Mouse (Mus musculus) testis, adult 2 months (tissue): ENCODE measurements around the gene Plxnb3. TPM values are rescaled to one million over a fixed set of nuclear protein-coding genes. Genes with fewer than 3 reads are reported as not detected.

ENCODE experiments used
- H3K27ac ChIP-seq: fragments of 200-500 bp; 2 replicates; pipeline ENCODE4 v1.5.1; 2012; ENCODE audit warnings: low read depth, low read length; ENCODE audit not compliant: control insufficient read depth, insufficient read depth
- H3K27me3 ChIP-seq: fragments of 200-500 bp; 2 replicates; pipeline ENCODE4 v1.6.1; 2012; ENCODE audit warnings: mild to moderate bottlenecking, low read length, moderate library complexity; ENCODE audit not compliant: control insufficient read depth, insufficient read depth
- H3K36me3 ChIP-seq: fragments of 200-500 bp; 2 replicates; pipeline ENCODE4 v1.6.1; 2012; ENCODE audit warnings: mild to moderate bottlenecking, low read length; ENCODE audit not compliant: control insufficient read depth, insufficient read depth
- H3K4me1 ChIP-seq: fragments of 200-500 bp; 2 replicates; pipeline ENCODE4 v1.6.1; 2012; ENCODE audit warnings: low read length; ENCODE audit not compliant: control insufficient read depth, insufficient read depth
- H3K4me3 ChIP-seq: fragments of 200-500 bp; 2 replicates; pipeline ENCODE4 v1.5.1; 2012; ENCODE audit warnings: low read depth, mild to moderate bottlenecking, low read length, moderate library complexity, mixed read lengths; ENCODE audit not compliant: control insufficient read depth
- CTCF ChIP-seq: fragments of 200-500 bp; IDR thresholded peaks from 2 replicates; pipeline ENCODE4 v1.5.1; 2012; ENCODE audit warnings: low read depth, mild to moderate bottlenecking, inconsistent platforms, low read length, moderate library complexity; ENCODE audit not compliant: control insufficient read depth, insufficient read depth, insufficient replicate concordance
- POLR2A ChIP-seq: fragments of 200-500 bp; IDR thresholded peaks from 2 replicates; pipeline ENCODE4 v1.6.1; 2012; ENCODE audit warnings: low read depth, mild to moderate bottlenecking, inconsistent platforms, low read length, moderate library complexity; ENCODE audit not compliant: control insufficient read depth
- polyA plus RNA-seq: library from polyadenylated mRNA; depleted of rRNA; stranded (reverse); fragments of >200 nt; gene quantifications from 2 replicates; pipeline ENCODE4 v1.2.3, GENCODE M21; 2012

Gene Plxnb3
- polyA plus RNA-seq, 1 experiment = 0.06 TPM

DNA sequence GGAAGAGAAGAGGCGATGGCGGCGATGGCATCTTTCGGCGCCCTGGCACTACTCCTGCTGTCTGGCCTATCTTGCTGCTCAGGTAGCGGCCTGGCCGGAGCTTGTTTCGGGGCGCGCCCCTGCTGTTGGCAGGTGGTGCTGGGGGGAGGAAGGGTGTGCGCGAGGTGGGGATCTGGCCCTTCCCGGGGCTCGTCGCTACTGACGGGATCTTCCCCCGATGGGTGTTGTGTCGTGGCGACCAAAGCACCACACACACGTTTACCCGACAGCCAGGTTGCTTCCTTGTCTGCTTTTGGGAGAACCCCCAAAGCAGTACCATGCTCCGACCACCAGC lies 30.3 kb downstream of the Plxnb3 start:
- Histone ChIP-seq H3K4me3 (peak overlapping the region; percentile 90), H3K27ac (peak overlapping the region; percentile 92), H3K27me3 (no peaks in the 10 kb centered on the region), H3K4me1 (peaks cover 4% of the 10 kb centered on the region), H3K36me3 (no peaks in the 10 kb centered on the region)
- TF ChIP-seq CTCF (no peak), POLR2A (no peak)

DNA sequence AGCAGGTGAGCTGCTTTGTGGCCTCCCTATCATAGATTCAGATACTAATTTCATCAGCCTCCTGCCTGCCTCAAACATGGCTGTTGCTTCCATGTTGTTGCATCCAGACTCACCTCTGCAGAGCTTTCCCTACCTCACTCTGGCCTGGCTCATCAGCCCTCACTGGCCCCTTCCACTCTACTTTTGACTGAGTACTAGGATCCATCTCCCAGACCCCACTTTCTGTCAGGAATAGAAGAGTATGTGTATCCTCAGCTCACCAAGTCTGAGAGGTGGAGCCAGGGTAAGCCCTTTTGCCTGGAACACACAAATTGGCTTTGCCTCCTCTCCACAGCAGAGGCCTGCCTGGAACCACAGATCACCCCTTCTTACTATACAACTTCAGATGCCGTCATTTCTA lies 31.6 kb downstream of the Plxnb3 start:
- Histone ChIP-seq H3K36me3 (no peaks in the 10 kb centered on the region), H3K4me3 (no peak overlapping the region), H3K27ac (no peak overlapping the region), H3K27me3 (no peaks in the 10 kb centered on the region), H3K4me1 (peaks cover 4% of the 10 kb centered on the region)
- no peak for TF ChIP-seq POLR2A
- TF ChIP-seq CTCF = no peak

DNA sequence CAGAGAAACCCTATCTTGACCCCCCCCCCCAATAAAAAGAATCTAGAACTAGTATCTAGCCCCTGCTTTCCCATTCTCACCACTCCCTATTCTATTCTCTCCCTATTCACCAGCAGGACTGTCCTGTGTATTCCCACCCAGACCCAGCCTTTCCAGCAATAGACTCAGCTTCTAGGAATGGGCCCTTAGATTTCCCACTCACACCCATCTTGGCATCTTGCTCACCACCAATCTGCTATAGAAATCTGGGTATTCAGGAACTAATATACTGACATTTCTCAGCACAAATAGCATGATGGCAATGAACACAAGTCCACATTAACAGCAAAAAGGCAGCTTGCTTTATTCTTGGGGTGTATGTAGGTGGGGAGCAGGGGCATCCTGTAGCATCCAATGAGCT lies 36.1 kb downstream of the Plxnb3 start:
- H3K4me3 ChIP-seq = no peak overlapping the region

DNA sequence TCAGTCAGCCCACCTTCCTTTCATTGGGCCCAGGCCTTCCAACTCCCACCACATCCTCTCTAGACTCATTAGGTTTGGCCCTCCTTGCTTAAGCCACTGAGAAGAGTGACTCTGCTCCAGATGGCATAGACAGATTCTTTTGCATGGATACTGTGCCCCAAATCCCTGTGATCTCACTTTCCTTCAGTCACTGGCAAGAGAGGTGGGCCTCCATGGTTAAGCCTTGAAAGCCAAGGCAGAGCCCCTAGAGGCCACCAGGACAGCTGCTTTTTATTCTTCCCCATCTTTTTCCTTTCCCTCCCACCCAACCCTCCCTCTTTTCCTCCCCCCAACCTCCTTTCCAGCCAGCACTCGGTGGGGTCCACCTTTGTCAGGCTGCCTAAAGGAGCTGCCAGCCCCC lies 36.6 kb downstream of the Plxnb3 start:
- H3K27me3 ChIP-seq = no peaks in the 10 kb centered on the region
- H3K4me3 ChIP-seq = no peak overlapping the region
- peaks cover 5% of the 10 kb centered on the region for H3K4me1 ChIP-seq
- H3K36me3 ChIP-seq = no peaks in the 10 kb centered on the region
- TF ChIP-seq POLR2A = no peak
- no peak for TF ChIP-seq CTCF
- no peak overlapping the region for H3K27ac ChIP-seq

More for the DNA sequence above, 36.1 kb downstream of the Plxnb3 start:
- Histone ChIP-seq H3K27ac (no peak overlapping the region), H3K36me3 (no peaks in the 10 kb centered on the region), H3K4me1 (peaks cover 5% of the 10 kb centered on the region), H3K27me3 (no peaks in the 10 kb centered on the region)
- no peak for TF ChIP-seq POLR2A
- TF ChIP-seq CTCF = no peak

DNA sequence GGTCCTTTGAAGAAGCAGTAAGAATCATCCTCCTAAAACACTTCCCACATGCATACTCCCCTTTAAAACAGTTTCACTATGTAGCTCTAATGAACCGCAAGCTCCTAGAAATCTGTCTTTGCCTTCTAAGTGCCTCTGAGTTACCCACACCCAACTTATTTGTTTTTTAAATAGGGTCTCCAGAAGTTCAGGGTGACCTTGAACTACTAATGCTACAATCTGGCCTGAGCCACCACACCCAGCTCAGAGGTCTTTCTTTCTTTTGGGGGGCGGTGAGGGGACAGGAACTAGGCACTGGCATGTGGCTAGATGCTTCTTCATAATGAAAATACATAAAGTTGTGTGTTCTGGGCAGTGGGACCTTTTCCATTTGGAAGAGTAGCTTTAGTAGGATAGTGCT lies 40.6 kb downstream of the Plxnb3 start:
- peaks cover 8% of the 10 kb centered on the region for H3K4me1 ChIP-seq
- TF ChIP-seq CTCF = no peak
- TF ChIP-seq POLR2A = no peak
- H3K4me3 ChIP-seq = no peak overlapping the region
- no peak overlapping the region for H3K27ac ChIP-seq
- no peaks in the 10 kb centered on the region for H3K36me3 ChIP-seq
- no peaks in the 10 kb centered on the region for H3K27me3 ChIP-seq

DNA sequence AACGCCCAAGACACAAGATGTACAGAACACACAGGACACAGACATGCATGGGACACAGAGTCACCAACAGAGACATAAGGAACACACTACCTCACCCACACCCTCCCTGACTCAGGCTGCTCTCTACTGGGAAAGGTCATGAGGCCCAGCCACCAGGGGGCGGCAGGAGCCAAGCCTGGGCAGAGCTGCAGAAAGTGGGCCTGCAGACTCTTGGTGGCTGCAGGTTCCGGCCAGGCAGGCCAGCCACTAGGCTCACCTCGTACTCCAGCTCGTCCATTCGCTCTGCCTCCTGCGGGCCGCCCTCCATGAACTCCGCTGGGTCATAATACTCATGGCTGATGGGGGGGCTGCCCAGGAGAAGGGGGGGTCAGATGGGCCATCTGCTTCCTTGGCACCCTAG lies 41.6 kb downstream of the Plxnb3 start:
- no peak overlapping the region for H3K27ac ChIP-seq
- H3K4me3 ChIP-seq = no peak overlapping the region
- TF ChIP-seq POLR2A (no peak), CTCF (peak; percentile 55)
- H3K4me1 ChIP-seq = peaks cover 8% of the 10 kb centered on the region
- H3K27me3 ChIP-seq = no peaks in the 10 kb centered on the region
- H3K36me3 ChIP-seq = no peaks in the 10 kb centered on the region

DNA sequence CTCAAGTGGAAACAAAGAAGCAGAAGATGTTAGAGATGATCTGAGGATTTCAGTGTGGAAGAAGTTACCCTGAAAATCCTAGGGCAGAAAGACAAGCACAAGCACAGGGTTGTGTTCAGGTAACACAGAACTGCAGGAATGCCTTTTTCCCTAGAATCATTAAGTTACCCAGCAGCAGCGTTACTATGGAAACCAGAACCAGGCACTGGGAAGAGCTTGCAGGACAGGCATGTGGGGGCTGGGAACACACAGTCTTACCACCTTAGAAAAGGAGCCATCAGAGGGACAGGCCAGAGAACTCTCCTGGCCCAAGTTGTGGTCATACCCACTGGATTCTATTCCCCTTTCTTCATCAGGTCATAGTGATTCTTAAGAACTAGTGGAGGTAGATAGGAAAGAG lies 48.9 kb downstream of the Plxnb3 start:
- TF ChIP-seq POLR2A (no peak), CTCF (no peak)
- Histone ChIP-seq H3K27me3 (no peaks in the 10 kb centered on the region), H3K4me3 (no peak overlapping the region), H3K36me3 (no peaks in the 10 kb centered on the region), H3K4me1 (no peaks in the 10 kb centered on the region), H3K27ac (no peak overlapping the region)

DNA sequence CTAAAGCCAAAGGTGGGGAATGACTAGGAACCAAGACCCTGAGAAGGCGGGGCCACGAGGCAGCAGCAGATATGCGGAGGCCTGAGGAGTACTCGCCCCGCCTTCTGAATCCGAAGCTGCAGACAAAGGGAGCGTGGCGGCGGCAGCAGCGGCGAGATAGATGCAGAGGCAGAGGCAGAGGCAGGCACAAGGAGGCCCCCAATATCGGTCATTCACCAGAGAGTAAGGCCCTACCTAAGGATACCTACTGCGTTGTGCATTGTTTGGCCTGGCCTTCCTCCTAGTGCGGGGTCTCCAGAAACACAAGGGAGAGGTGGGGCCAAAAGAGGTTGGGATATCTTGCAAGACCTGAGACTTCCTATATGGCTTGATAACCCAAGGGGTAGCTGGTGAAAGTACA lies 58.2 kb downstream of the Plxnb3 start:
- no peaks in the 10 kb centered on the region for H3K4me1 ChIP-seq
- H3K27ac ChIP-seq = no peak overlapping the region
- no peaks in the 10 kb centered on the region for H3K27me3 ChIP-seq
- no peak overlapping the region for H3K4me3 ChIP-seq
- no peak for TF ChIP-seq CTCF
- no peak for TF ChIP-seq POLR2A
- H3K36me3 ChIP-seq = no peaks in the 10 kb centered on the region
